Mouse (Mus musculus) midbrain, embryonic 15.5 days (tissue): ENCODE measurements around the gene Styx. TPM values are rescaled to one million over a fixed set of nuclear protein-coding genes. Genes with fewer than 3 reads are reported as not detected.
"Not testable (repeated sequence)": the region's sequence is repeated elsewhere in the genome, so short reads cannot be mapped to it uniquely, and the experiment has no call there.

Experiments
- ATAC-seq: fragments of 200-750 bp; cut with Nextera tagmentation; replicated peaks from 2 replicates; pipeline ENCODE4 v1.8.0; 2017; ENCODE audit warnings: moderate TSS enrichment
- H3K27ac ChIP-seq: fragments of 300-500 bp; sonication (generic); 2 replicates; pipeline ENCODE4 v1.5.1; 2015; ENCODE audit warnings: mild to moderate bottlenecking, inconsistent platforms
- H3K27me3 ChIP-seq: fragments of 300-500 bp; sonication (generic); replicated peaks from 2 replicates; pipeline ENCODE4 v1.6.1; 2015; ENCODE audit warnings: inconsistent platforms
- H3K36me3 ChIP-seq: fragments of 300-500 bp; sonication (generic); replicated peaks from 2 replicates; pipeline ENCODE4 v1.6.1; 2015; ENCODE audit warnings: inconsistent platforms
- H3K4me1 ChIP-seq: fragments of 300-500 bp; sonication (generic); 2 replicates; pipeline ENCODE4 v1.6.1; 2015; ENCODE audit warnings: inconsistent platforms
- H3K4me2 ChIP-seq: fragments of 300-500 bp; sonication (generic); 2 replicates; pipeline ENCODE4 v1.6.1; 2015; ENCODE audit warnings: inconsistent platforms, mild to moderate bottlenecking, moderate library complexity
- H3K4me3 ChIP-seq: fragments of 300-500 bp; sonication (generic); 2 replicates; pipeline ENCODE4 v1.5.1; 2015; ENCODE audit warnings: mild to moderate bottlenecking, inconsistent platforms
- H3K9ac ChIP-seq: fragments of 300-500 bp; sonication (generic); 2 replicates; pipeline ENCODE4 v1.6.1; 2015; ENCODE audit warnings: mild to moderate bottlenecking, inconsistent platforms
- H3K9me3 ChIP-seq: fragments of 300-500 bp; sonication (generic); 2 replicates; pipeline ENCODE4 v1.6.1; 2016; ENCODE audit warnings: inconsistent platforms
- WGBS: fragments of 180-500 bp; shearing (Covaris S2); methylation state at CpG from one replicate; pipeline ENCODE4 v1.1.7; 2015; ENCODE audit warnings: mixed read lengths; 5-methylcytosine and 5-hydroxymethylcytosine counted together
- microRNA-seq: library from miRNA; unstranded; fragments of <30 nt; microRNA quantifications from one replicate; pipeline ENCODE4, GENCODE M21; 2016
- polyA plus RNA-seq: library from polyadenylated mRNA; unstranded; fragments of >200 nt; fragmentation: Nextera tagmentation; extraction: Ambion mirVana; gene quantifications from 2 replicates; pipeline ENCODE4 v1.2.1, GENCODE M21; 2015

The Styx gene
- polyA plus RNA-seq, 1 experiment from 2014 or later = 63.8 TPM

- H3K36me3 ChIP-seq = peaks cover 20% of the 10 kb centered on the region
- no peak overlapping the region; the same call in 1 of the 2 replicates for H3K9ac ChIP-seq
- H3K4me1 ChIP-seq = peaks cover 16% of the 10 kb centered on the region
- no peaks in the 10 kb centered on the region for H3K9me3 ChIP-seq
- H3K4me3 ChIP-seq = no peak overlapping the region
- H3K27me3 ChIP-seq = no peaks in the 10 kb centered on the region
- peak overlapping the region; percentile 71 for H3K27ac ChIP-seq
- ATAC-seq = peak; percentile 49
- peak overlapping the region; percentile 3; the same call in 1 of the 2 replicates for H3K4me2 ChIP-seq
- 27% methylated on average over 10 of the region's 10 CpGs for WGBS
Observed at GRCm38 (mm10) chr14:45462875-45463475, 112.1 kb downstream of the Styx start.

- H3K4me3 ChIP-seq = no peak overlapping the region
- H3K4me1 ChIP-seq = peaks cover 16% of the 10 kb centered on the region
- H3K27me3 ChIP-seq = no peaks in the 10 kb centered on the region
- no peak for ATAC-seq
- peaks cover 20% of the 10 kb centered on the region for H3K36me3 ChIP-seq
- peak overlapping the region; percentile 71 for H3K27ac ChIP-seq
- WGBS = 19% methylated on average over 10 of the region's 10 CpGs
- H3K4me2 ChIP-seq = no peak overlapping the region
- no peaks in the 10 kb centered on the region for H3K9me3 ChIP-seq
- no peak overlapping the region; the same call in 1 of the 2 replicates for H3K9ac ChIP-seq
Observed at GRCm38 (mm10) chr14:45463599-45463998, 112.7 kb downstream of the Styx start.

GRCm38 (mm10) chr14:45464036-45465035 is 113.4 kb downstream of the Styx start:
- Histone ChIP-seq H3K9me3 (no peaks in the 10 kb centered on the region), H3K36me3 (peaks cover 24% of the 10 kb centered on the region), H3K27me3 (no peaks in the 10 kb centered on the region), H3K9ac (no peak overlapping the region), H3K27ac (no peak overlapping the region), H3K4me3 (no peak overlapping the region), H3K4me2 (no peak overlapping the region), H3K4me1 (peaks cover 16% of the 10 kb centered on the region)
- 69% methylated on average over 19 of the region's 19 CpGs for WGBS
- no peak for ATAC-seq

DNA sequence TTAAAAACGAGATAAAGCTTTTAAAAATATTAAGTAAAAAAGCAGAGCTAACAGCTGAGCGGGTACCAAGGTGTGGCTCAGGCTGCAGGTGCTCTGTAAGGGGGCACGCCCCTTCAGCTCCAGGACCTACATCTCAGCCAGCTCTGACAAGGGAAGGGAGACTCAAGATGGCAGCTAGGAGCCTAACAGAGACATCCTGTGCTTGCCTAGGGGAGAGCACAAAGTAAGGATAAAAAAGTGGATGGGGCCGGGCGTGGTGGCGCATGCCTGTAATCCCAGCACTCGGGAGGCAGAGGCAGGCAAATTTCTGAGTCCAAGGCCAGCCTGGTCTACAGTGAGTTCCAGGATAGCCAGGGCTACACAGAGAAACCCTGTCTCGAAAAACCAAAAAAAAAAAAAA is 115.5 kb downstream of the Styx start:
- not testable (repeated sequence) for H3K4me2 ChIP-seq, ATAC-seq, H3K27ac ChIP-seq, H3K9me3 ChIP-seq, H3K9ac ChIP-seq, H3K27me3 ChIP-seq, H3K4me3 ChIP-seq
- Histone ChIP-seq H3K36me3 (peaks cover 25% of the 10 kb centered on the region), H3K4me1 (peaks cover 16% of the 10 kb centered on the region)
- WGBS = 92% methylated on average over 8 of the region's 8 CpGs

DNA sequence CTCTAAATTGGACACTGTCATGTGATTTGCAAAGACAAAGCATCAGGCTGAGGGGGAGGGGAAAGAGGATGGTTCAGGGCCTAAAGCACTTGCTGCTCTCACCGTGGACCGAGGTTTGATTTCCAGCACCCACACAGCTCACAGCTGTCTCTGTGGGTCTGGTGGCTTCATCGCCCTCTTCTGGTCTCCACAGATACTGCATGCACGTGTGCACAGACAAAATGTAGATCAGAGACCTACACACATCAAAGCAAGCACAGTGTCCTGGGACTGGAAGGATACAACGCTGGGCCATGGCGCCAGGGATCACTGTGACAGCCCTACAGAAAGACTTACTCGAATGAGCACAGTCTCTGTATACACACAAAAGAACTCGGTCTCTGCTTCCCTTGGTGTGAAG is 118.6 kb downstream of the Styx start:
- H3K4me3 ChIP-seq = no peak overlapping the region
- WGBS = 90% methylated on average over 8 of the region's 8 CpGs
- peaks cover 20% of the 10 kb centered on the region for H3K36me3 ChIP-seq
- H3K9ac ChIP-seq = no peak overlapping the region
- no peak for ATAC-seq
- H3K4me1 ChIP-seq = no peaks in the 10 kb centered on the region
- H3K27ac ChIP-seq = no peak overlapping the region
- no peaks in the 10 kb centered on the region for H3K9me3 ChIP-seq
- H3K4me2 ChIP-seq = no peak overlapping the region
- no peaks in the 10 kb centered on the region for H3K27me3 ChIP-seq

Small RNA genes lying within 50 kb of the gene (microRNA-seq; reads per million reads assigned to microRNA genes)
- not detected for gene Gm25353

Other genes with a start within 250 kb of the Styx start
- 15.9 and 18.1 TPM in 2 replicates for gene Gpr137c, start 131.4 kb upstream of the Styx start, polyA plus RNA-seq
- gene Txndc16, start 130.8 kb upstream of the Styx start, polyA plus RNA-seq = 32.4 and 34.0 TPM in 2 replicates
- 22.1 and 27.1 TPM in 2 replicates for gene Ero1l, start 32.3 kb upstream of the Styx start, polyA plus RNA-seq
- 140 and 147 TPM in 2 replicates for gene Psmc6, start 21.3 kb upstream of the Styx start, polyA plus RNA-seq
- 26.3 and 30.2 TPM in 2 replicates for gene Gnpnat1, start 53.8 kb downstream of the Styx start, polyA plus RNA-seq
- 55.3 and 67.1 TPM in 2 replicates for gene Fermt2, start 179.0 kb downstream of the Styx start, polyA plus RNA-seq